ENCODE assay signal across 9 mouse cellular contexts in genomic region chr1:151236141-151236930, GRCm38 (mm10). TPM values are rescaled to one million over a fixed set of nuclear protein-coding genes. Genes with fewer than 3 reads are reported as not detected.
DNase-seq lines count a peak whose midpoint lies in the region; ATAC-seq and TF ChIP-seq lines count a peak whose summit lies in the region.
"Had no signal": no experiment of that assay in that cellular context is flagged by ENCODE, and none has a peak within 500 bp of the region (broad histone marks: within the 10 kb centered on the region; RNA-seq: fewer than 3 reads in every experiment).

No protein-coding gene starts in this region.

- WGBS in hindbrain, embryonic 16.5 days, result 76% methylated on average over 13 of the region's 13 CpGs
- 79% methylated on average over 13 of the region's 13 CpGs for WGBS in hindbrain, embryonic 13.5 days
- WGBS in heart, embryonic 12.5 days, result 57% methylated on average over 13 of the region's 13 CpGs
- WGBS in lung, adult 2 months, result 34% methylated on average over 13 of the region's 13 CpGs

- 0 out of 2 replicates have a peak, but pooled peaks have one; percentile 17 for ATAC-seq in hindbrain, embryonic 16.5 days
- no peak for ATAC-seq in hindbrain, embryonic 13.5 days (ENCODE audit: low FRiP score)
- peak; percentile 79 for ATAC-seq in heart, embryonic 12.5 days (ENCODE audit: insufficient number of reproducible peaks, low FRiP score)
- ATAC-seq: Patski had no signal

- no peak overlapping the region for H3K4me3 ChIP-seq in hindbrain, embryonic 16.5 days (ENCODE audit: low read length)
- H3K4me3 ChIP-seq in hindbrain, embryonic 13.5 days, result no peak overlapping the region
- no peak overlapping the region for H3K4me3 ChIP-seq in heart, embryonic 12.5 days
- H3K4me3 ChIP-seq in lung, adult 2 months (replicated peaks; ENCODE audit: extremely low read depth, low read depth, low read length), result no peak overlapping the region

- no peak for TF ChIP-seq POLR2A in lung, adult 2 months (IDR thresholded peaks at IDR 0.05; ENCODE audit: borderline replicate concordance, extremely low read depth, low read depth, low read length)

- H3K36me3 ChIP-seq in hindbrain, embryonic 16.5 days (ENCODE audit: control insufficient read depth, insufficient read depth, low read length), result no peaks in the 10 kb centered on the region
- H3K36me3 ChIP-seq in hindbrain, embryonic 13.5 days, result no peaks in the 10 kb centered on the region
- H3K36me3 ChIP-seq in heart, embryonic 12.5 days, result no peaks in the 10 kb centered on the region

- H3K9ac ChIP-seq in hindbrain, embryonic 16.5 days (ENCODE audit: low read depth, low read length), result no peak overlapping the region
- H3K9ac ChIP-seq in hindbrain, embryonic 13.5 days, result no peak overlapping the region
- H3K9ac ChIP-seq in heart, embryonic 12.5 days, result no peak overlapping the region

- H3K4me1 ChIP-seq in hindbrain, embryonic 16.5 days (ENCODE audit: control insufficient read depth, insufficient read depth, low read depth, low read length), result no peaks in the 10 kb centered on the region
- H3K4me1 ChIP-seq in hindbrain, embryonic 13.5 days (replicated peaks), result no peaks in the 10 kb centered on the region
- peaks cover 13% of the 10 kb centered on the region for H3K4me1 ChIP-seq in heart, embryonic 12.5 days (replicated peaks)
- no peaks in the 10 kb centered on the region; the same call in none of the 2 replicates for H3K4me1 ChIP-seq in lung, adult 2 months (ENCODE audit: control insufficient read depth, insufficient read depth, low read length)

- peaks cover 2% of the 10 kb centered on the region; the same call in 1 of the 2 replicates for H3K9me3 ChIP-seq in hindbrain, embryonic 16.5 days (ENCODE audit: control insufficient read depth, low read length)
- H3K9me3 ChIP-seq in hindbrain, embryonic 13.5 days, result no peaks in the 10 kb centered on the region
- H3K9me3 ChIP-seq in heart, embryonic 12.5 days (replicated peaks), result peaks cover 7% of the 10 kb centered on the region; the same call in 1 of the 2 replicates

- H3K27me3 ChIP-seq in hindbrain, embryonic 16.5 days (replicated peaks; ENCODE audit: control insufficient read depth, insufficient read depth, low read length), result no peaks in the 10 kb centered on the region
- no peaks in the 10 kb centered on the region for H3K27me3 ChIP-seq in hindbrain, embryonic 13.5 days
- H3K27me3 ChIP-seq in heart, embryonic 12.5 days (replicated peaks), result no peaks in the 10 kb centered on the region
- H3K27me3 ChIP-seq: Patski had no signal

- H3K27ac ChIP-seq in hindbrain, embryonic 16.5 days (ENCODE audit: low read depth, low read length), result no peak overlapping the region
- no peak overlapping the region for H3K27ac ChIP-seq in hindbrain, embryonic 13.5 days
- peak overlapping the region; percentile 74 for H3K27ac ChIP-seq in heart, embryonic 12.5 days (ENCODE audit: poor library complexity, severe bottlenecking)

- no peak overlapping the region for H3K4me2 ChIP-seq in hindbrain, embryonic 16.5 days (ENCODE audit: low read length)
- H3K4me2 ChIP-seq in hindbrain, embryonic 13.5 days, result no peak overlapping the region
- H3K4me2 ChIP-seq in heart, embryonic 12.5 days, result no peak overlapping the region

- peak; percentile 18 for DNase-seq in adipocyte (ENCODE audit: low spot score)
- DNase-seq in lung, adult 2 months, result peak; percentile 33
- no peak for DNase-seq in c-Kit-positive CD71-positive TER-119-positive erythroid progenitor cells, embryonic 14.5 days (ENCODE audit: low spot score)
- DNase-seq in embryo, embryonic 9.5 days (ENCODE audit: extremely low spot score), result no peak
- DNase-seq in cerebellum, postnatal 25 days, result no peak

- no peak for TF ChIP-seq CTCF in lung, adult 2 months (IDR thresholded peaks at IDR 0.05; ENCODE audit: insufficient read depth, low read length)

RNA-seq across cellular contexts. Expression of gene Gm47996, which starts 26.4 kb away (rescaled TPM):
- polyA plus RNA-seq in hindbrain, embryonic 16.5 days (2015; fragmentation: Nextera tagmentation; extraction: Ambion mirVana), result not detected in 2 replicates
- not detected in 2 replicates for polyA plus RNA-seq in hindbrain, embryonic 13.5 days (2015; fragmentation: Nextera tagmentation; extraction: Ambion mirVana)
- 0.32 TPM in 1 of 2 replicates, not detected in the other for polyA plus RNA-seq in heart, embryonic 12.5 days (2016; fragmentation: Nextera tagmentation; extraction: Ambion mirVana)
- not detected in 2 replicates for polyA plus RNA-seq in lung, adult 2 months (2012; rRNA removed)
- polyA plus RNA-seq: Patski had no signal

RNA-seq across cellular contexts. Expression of gene 3110040M04Rik, which starts 32.4 kb away (rescaled TPM):
- polyA plus RNA-seq in hindbrain, embryonic 16.5 days (2015; fragmentation: Nextera tagmentation; extraction: Ambion mirVana), result not detected in 2 replicates
- polyA plus RNA-seq in hindbrain, embryonic 13.5 days (2015; fragmentation: Nextera tagmentation; extraction: Ambion mirVana), result not detected in 2 replicates
- polyA plus RNA-seq in heart, embryonic 12.5 days (2016; fragmentation: Nextera tagmentation; extraction: Ambion mirVana), result 0.36 and 0.55 TPM in 2 replicates
- not detected in 2 replicates for polyA plus RNA-seq in lung, adult 2 months (2012; rRNA removed)
- polyA plus RNA-seq: Patski had no signal

RNA-seq across cellular contexts. Expression of gene Gm47995, which starts 38.1 kb away (rescaled TPM):
- polyA plus RNA-seq in hindbrain, embryonic 16.5 days (2015; fragmentation: Nextera tagmentation; extraction: Ambion mirVana), result not detected in 2 replicates
- not detected in 2 replicates for polyA plus RNA-seq in hindbrain, embryonic 13.5 days (2015; fragmentation: Nextera tagmentation; extraction: Ambion mirVana)
- 0.45 and 0.49 TPM in 2 replicates for polyA plus RNA-seq in heart, embryonic 12.5 days (2016; fragmentation: Nextera tagmentation; extraction: Ambion mirVana)
- not detected in 2 replicates for polyA plus RNA-seq in lung, adult 2 months (2012; rRNA removed)
- polyA plus RNA-seq: Patski had no signal

RNA-seq across cellular contexts. Expression of gene Gm8947, which starts 44.2 kb away (rescaled TPM):
- polyA plus RNA-seq in hindbrain, embryonic 16.5 days (2015; fragmentation: Nextera tagmentation; extraction: Ambion mirVana), result not detected in 2 replicates
- not detected in 2 replicates for polyA plus RNA-seq in hindbrain, embryonic 13.5 days (2015; fragmentation: Nextera tagmentation; extraction: Ambion mirVana)
- 0.28 and 0.89 TPM in 2 replicates for polyA plus RNA-seq in heart, embryonic 12.5 days (2016; fragmentation: Nextera tagmentation; extraction: Ambion mirVana)
- polyA plus RNA-seq in lung, adult 2 months (2012; rRNA removed), result not detected in 2 replicates
- polyA plus RNA-seq: Patski had no signal

RNA-seq across cellular contexts. Expression of gene Gm47985, which starts 54.0 kb away (rescaled TPM):
- polyA plus RNA-seq in hindbrain, embryonic 16.5 days (2015; fragmentation: Nextera tagmentation; extraction: Ambion mirVana), result not detected in 2 replicates
- 0.23 TPM in 1 of 2 replicates, not detected in the other for polyA plus RNA-seq in hindbrain, embryonic 13.5 days (2015; fragmentation: Nextera tagmentation; extraction: Ambion mirVana)
- polyA plus RNA-seq in heart, embryonic 12.5 days (2016; fragmentation: Nextera tagmentation; extraction: Ambion mirVana), result 2.9 and 3.1 TPM in 2 replicates
- not detected in 2 replicates for polyA plus RNA-seq in lung, adult 2 months (2012; rRNA removed)
- polyA plus RNA-seq: Patski had no signal

Comparison
In these comparisons a context has a peak if more than half of its experiments do, and no peak if none do; other contexts are left out.
1. DNase-seq: peak in adipocyte (single experiment) and lung, adult 2 months (single experiment); none in c-Kit-positive CD71-positive TER-119-positive erythroid progenitor cells, embryonic 14.5 days (single experiment), embryo, embryonic 9.5 days (single experiment) and cerebellum, postnatal 25 days (0 of 2).